Mouse (Mus musculus) forebrain, embryonic 12.5 days (tissue): ENCODE results near the gene Lrrc3b. TPM values are rescaled to one million over a fixed set of nuclear protein-coding genes. Genes with fewer than 3 reads are reported as not detected.

Experiments used
- ATAC-seq: fragments of 200-750 bp; cut with Nextera tagmentation; 2 replicates; pipeline ENCODE4 v1.8.0; 2017; ENCODE audit warnings: moderate TSS enrichment; ENCODE audit not compliant: low FRiP score
- H3K27ac ChIP-seq: fragments of 300-500 bp; sonication (generic); 2 replicates; pipeline ENCODE4 v1.5.1; 2016; ENCODE audit warnings: mild to moderate bottlenecking
- H3K27me3 ChIP-seq: fragments of 300-500 bp; sonication (generic); 2 replicates; pipeline ENCODE4 v1.6.1; 2016; ENCODE audit warnings: mild to moderate bottlenecking
- H3K36me3 ChIP-seq: fragments of 300-500 bp; sonication (generic); replicated peaks from 2 replicates; pipeline ENCODE4 v1.6.1; 2016; ENCODE audit warnings: mild to moderate bottlenecking
- H3K4me1 ChIP-seq: fragments of 300-500 bp; sonication (generic); 2 replicates; pipeline ENCODE4 v1.6.1; 2016
- H3K4me2 ChIP-seq: fragments of 300-500 bp; sonication (generic); 2 replicates; pipeline ENCODE4 v1.6.1; 2016; ENCODE audit warnings: mild to moderate bottlenecking, moderate library complexity
- H3K4me3 ChIP-seq: fragments of 300-500 bp; sonication (generic); replicated peaks from 2 replicates; pipeline ENCODE4 v1.5.1; 2016; ENCODE audit warnings: mild to moderate bottlenecking
- H3K9ac ChIP-seq: fragments of 300-500 bp; sonication (generic); 2 replicates; pipeline ENCODE4 v1.6.1; 2016; ENCODE audit warnings: mild to moderate bottlenecking
- H3K9me3 ChIP-seq: fragments of 300-500 bp; sonication (generic); 2 replicates; pipeline ENCODE4 v1.6.1; 2016
- WGBS: fragments of 180-500 bp; shearing (Covaris S2); methylation state at CpG from one replicate; pipeline ENCODE4 v1.1.7; 2016; 5-methylcytosine and 5-hydroxymethylcytosine counted together
- polyA plus RNA-seq: library from polyadenylated mRNA; unstranded; fragments of >200 nt; fragmentation: Nextera tagmentation; extraction: Ambion mirVana; gene quantifications from 2 replicates; pipeline ENCODE4 v1.2.1, GENCODE M21; 2016

Gene Lrrc3b
- polyA plus RNA-seq, 1 experiment from 2014 or later: 1.4 TPM

GRCm38 (mm10) chr14:15383133-15383532, 55.7 kb downstream of the Lrrc3b start:
- no peaks in the 10 kb centered on the region for H3K4me1 ChIP-seq
- 56% methylated on average over 2 of the region's 2 CpGs for WGBS
- H3K4me2 ChIP-seq: no peak overlapping the region
- H3K9me3 ChIP-seq: no peaks in the 10 kb centered on the region
- H3K9ac ChIP-seq: no peak overlapping the region
- no peaks in the 10 kb centered on the region for H3K27me3 ChIP-seq
- ATAC-seq: no peak
- H3K4me3 ChIP-seq: no peak overlapping the region
- H3K36me3 ChIP-seq: no peaks in the 10 kb centered on the region
- no peak overlapping the region for H3K27ac ChIP-seq

GRCm38 (mm10) chr14:15377368-15377767, 61.4 kb downstream of the Lrrc3b start:
- no peak for ATAC-seq
- no peak overlapping the region for H3K9ac ChIP-seq
- no peaks in the 10 kb centered on the region for H3K36me3 ChIP-seq
- H3K4me3 ChIP-seq: no peak overlapping the region
- no peaks in the 10 kb centered on the region for H3K27me3 ChIP-seq
- H3K27ac ChIP-seq: no peak overlapping the region
- WGBS: 81% methylated on average over 2 of the region's 2 CpGs
- peaks cover 4% of the 10 kb centered on the region; the same call in 1 of the 2 replicates for H3K4me1 ChIP-seq
- H3K9me3 ChIP-seq: no peaks in the 10 kb centered on the region
- no peak overlapping the region for H3K4me2 ChIP-seq

GRCm38 (mm10) chr14:15376786-15377185, 62.0 kb downstream of the Lrrc3b start:
- Histone ChIP-seq H3K4me2 (no peak overlapping the region), H3K4me1 (peaks cover 4% of the 10 kb centered on the region; the same call in 1 of the 2 replicates), H3K36me3 (no peaks in the 10 kb centered on the region), H3K9ac (no peak overlapping the region), H3K27ac (no peak overlapping the region), H3K27me3 (no peaks in the 10 kb centered on the region), H3K4me3 (no peak overlapping the region), H3K9me3 (no peaks in the 10 kb centered on the region)
- no peak for ATAC-seq
- 100% methylated on average over 1 of the region's 1 CpGs for WGBS

- H3K27ac ChIP-seq: no peak overlapping the region
- no peaks in the 10 kb centered on the region for H3K36me3 ChIP-seq
- no peak overlapping the region for H3K4me3 ChIP-seq
- no peak for ATAC-seq
- H3K4me2 ChIP-seq: no peak overlapping the region
- no peaks in the 10 kb centered on the region for H3K27me3 ChIP-seq
- no peaks in the 10 kb centered on the region for H3K9me3 ChIP-seq
- no peak overlapping the region for H3K9ac ChIP-seq
- H3K4me1 ChIP-seq: peaks cover 4% of the 10 kb centered on the region; the same call in 1 of the 2 replicates
Measured at GRCm38 (mm10) chr14:15374271-15374670, 64.5 kb downstream of the Lrrc3b start.

GRCm38 (mm10) chr14:15372985-15373384, 65.8 kb downstream of the Lrrc3b start:
- no peaks in the 10 kb centered on the region for H3K27me3 ChIP-seq
- peaks cover 4% of the 10 kb centered on the region; the same call in 1 of the 2 replicates for H3K4me1 ChIP-seq
- no peak for ATAC-seq
- 71% methylated on average over 1 of the region's 1 CpGs for WGBS
- no peaks in the 10 kb centered on the region for H3K9me3 ChIP-seq
- H3K27ac ChIP-seq: no peak overlapping the region
- no peak overlapping the region for H3K4me3 ChIP-seq
- no peaks in the 10 kb centered on the region for H3K36me3 ChIP-seq
- H3K9ac ChIP-seq: no peak overlapping the region
- H3K4me2 ChIP-seq: no peak overlapping the region

- H3K9me3 ChIP-seq: no peaks in the 10 kb centered on the region
Measured at GRCm38 (mm10) chr14:15365045-15365444, 73.7 kb downstream of the Lrrc3b start.

GRCm38 (mm10) chr14:15359893-15360292, 78.9 kb downstream of the Lrrc3b start:
- WGBS: 85% methylated on average over 1 of the region's 1 CpGs
- Histone ChIP-seq H3K9me3 (no peaks in the 10 kb centered on the region), H3K36me3 (no peaks in the 10 kb centered on the region), H3K4me2 (no peak overlapping the region), H3K4me1 (no peaks in the 10 kb centered on the region), H3K4me3 (no peak overlapping the region), H3K27me3 (no peaks in the 10 kb centered on the region), H3K9ac (no peak overlapping the region), H3K27ac (no peak overlapping the region)
- ATAC-seq: no peak

More at GRCm38 (mm10) chr14:15365045-15365444, 73.7 kb downstream of the Lrrc3b start:
- no peak for ATAC-seq
- Histone ChIP-seq H3K4me1 (no peaks in the 10 kb centered on the region), H3K9ac (no peak overlapping the region), H3K4me3 (no peak overlapping the region), H3K36me3 (no peaks in the 10 kb centered on the region), H3K4me2 (no peak overlapping the region), H3K27me3 (no peaks in the 10 kb centered on the region), H3K27ac (no peak overlapping the region)
- WGBS: 94% methylated on average over 6 of the region's 6 CpGs

GRCm38 (mm10) chr14:15359134-15359533, 79.7 kb downstream of the Lrrc3b start:
- H3K4me3 ChIP-seq: no peak overlapping the region
- no peaks in the 10 kb centered on the region for H3K27me3 ChIP-seq
- no peak overlapping the region for H3K27ac ChIP-seq
- no peaks in the 10 kb centered on the region for H3K36me3 ChIP-seq
- H3K4me2 ChIP-seq: no peak overlapping the region
- H3K9me3 ChIP-seq: no peaks in the 10 kb centered on the region
- H3K9ac ChIP-seq: no peak overlapping the region
- 73% methylated on average over 3 of the region's 3 CpGs for WGBS
- no peaks in the 10 kb centered on the region for H3K4me1 ChIP-seq
- no peak for ATAC-seq

GRCm38 (mm10) chr14:15355512-15355911, 83.3 kb downstream of the Lrrc3b start:
- H3K9me3 ChIP-seq: no peaks in the 10 kb centered on the region
- H3K27ac ChIP-seq: no peak overlapping the region
- no peak overlapping the region for H3K4me2 ChIP-seq
- no peaks in the 10 kb centered on the region for H3K4me1 ChIP-seq
- no peak overlapping the region for H3K4me3 ChIP-seq
- H3K36me3 ChIP-seq: no peaks in the 10 kb centered on the region
- no peak overlapping the region for H3K9ac ChIP-seq
- peak; percentile 61; the same call in 1 of the 2 replicates for ATAC-seq
- WGBS: 27% methylated on average over 3 of the region's 3 CpGs
- no peaks in the 10 kb centered on the region for H3K27me3 ChIP-seq

- 78% methylated on average over 5 of the region's 5 CpGs for WGBS
- no peak overlapping the region for H3K4me2 ChIP-seq
- no peaks in the 10 kb centered on the region for H3K9me3 ChIP-seq
- no peak overlapping the region for H3K9ac ChIP-seq
- H3K27ac ChIP-seq: no peak overlapping the region
- H3K36me3 ChIP-seq: no peaks in the 10 kb centered on the region
- H3K27me3 ChIP-seq: no peaks in the 10 kb centered on the region
- no peaks in the 10 kb centered on the region for H3K4me1 ChIP-seq
- no peak for ATAC-seq
- H3K4me3 ChIP-seq: no peak overlapping the region
Measured at GRCm38 (mm10) chr14:15354299-15354698, 84.5 kb downstream of the Lrrc3b start.

GRCm38 (mm10) chr14:15333130-15333529, 105.7 kb downstream of the Lrrc3b start:
- Histone ChIP-seq H3K9ac (no peak overlapping the region), H3K4me3 (no peak overlapping the region), H3K27ac (no peak overlapping the region), H3K4me1 (no peaks in the 10 kb centered on the region), H3K27me3 (no peaks in the 10 kb centered on the region), H3K4me2 (no peak overlapping the region), H3K9me3 (no peaks in the 10 kb centered on the region), H3K36me3 (no peaks in the 10 kb centered on the region)
- WGBS: 68% methylated on average over 2 of the region's 2 CpGs
- ATAC-seq: no peak

- Histone ChIP-seq H3K36me3 (no peaks in the 10 kb centered on the region), H3K27ac (no peak overlapping the region), H3K4me2 (no peak overlapping the region), H3K9ac (no peak overlapping the region), H3K9me3 (no peaks in the 10 kb centered on the region), H3K4me3 (no peak overlapping the region), H3K27me3 (no peaks in the 10 kb centered on the region), H3K4me1 (no peaks in the 10 kb centered on the region)
- WGBS: 54% methylated on average over 1 of the region's 1 CpGs
- ATAC-seq: no peak
Measured at GRCm38 (mm10) chr14:15331370-15331769, 107.4 kb downstream of the Lrrc3b start.

GRCm38 (mm10) chr14:15330155-15330554, 108.6 kb downstream of the Lrrc3b start:
- H3K36me3 ChIP-seq: no peaks in the 10 kb centered on the region
- no peak overlapping the region for H3K4me3 ChIP-seq
- no peaks in the 10 kb centered on the region for H3K27me3 ChIP-seq
- 83% methylated on average over 1 of the region's 1 CpGs for WGBS
- no peaks in the 10 kb centered on the region for H3K4me1 ChIP-seq
- no peak overlapping the region for H3K4me2 ChIP-seq
- ATAC-seq: no peak
- no peak overlapping the region for H3K9ac ChIP-seq
- no peaks in the 10 kb centered on the region for H3K9me3 ChIP-seq
- no peak overlapping the region for H3K27ac ChIP-seq
